Mouse (Mus musculus) mesoderm, embryonic 11.5 days (tissue): Measurements from ENCODE around the gene Mettl1.

ENCODE experiments used
- DNase-seq: peaks from one replicate; pipeline ENCODE4 v3.0.0-alpha.2; 2012; ENCODE audit warnings: low read depth, low spot score

Mettl1 gene

GRCm38 (mm10) chr10:127041274-127041766, at the start of gene Mettl1, which contains the start of gene Eef1akmt3:
Mettl1 (plus strand) TSS chr10:127041414.
Eef1akmt3 (minus strand) TSS chr10:127041513.
- no peak for DNase-seq

- no peak for DNase-seq
Observed at GRCm38 (mm10) chr10:126991676-126992075, 49.5 kb upstream of the Mettl1 start.

- no peak for DNase-seq
Observed at GRCm38 (mm10) chr10:126993621-126994020, 47.6 kb upstream of the Mettl1 start.

- no peak for DNase-seq
Observed at GRCm38 (mm10) chr10:126997340-126998113, 43.7 kb upstream of the Mettl1 start.

- DNase-seq = no peak
Observed at GRCm38 (mm10) chr10:127000529-127000928, 40.7 kb upstream of the Mettl1 start, which contains the start of gene Avil. Avil (plus strand) TSS chr10:127000709.

- no peak for DNase-seq
Observed at GRCm38 (mm10) chr10:127001297-127001696, 39.9 kb upstream of the Mettl1 start.

GRCm38 (mm10) chr10:127002056-127002455, 39.2 kb upstream of the Mettl1 start:
- no peak for DNase-seq

GRCm38 (mm10) chr10:127002765-127003164, 38.4 kb upstream of the Mettl1 start:
- no peak for DNase-seq

GRCm38 (mm10) chr10:127003334-127003733, 37.9 kb upstream of the Mettl1 start:
- DNase-seq = no peak

- no peak for DNase-seq
Observed at GRCm38 (mm10) chr10:127003806-127004205, 37.4 kb upstream of the Mettl1 start.

GRCm38 (mm10) chr10:127016488-127016887, 24.7 kb upstream of the Mettl1 start:
- DNase-seq = no peak

- no peak for DNase-seq
Observed at GRCm38 (mm10) chr10:127017071-127017470, 24.1 kb upstream of the Mettl1 start.

- DNase-seq = no peak
Observed at GRCm38 (mm10) chr10:127018422-127018821, 22.8 kb upstream of the Mettl1 start.

- peak; percentile 94 for DNase-seq
Observed at GRCm38 (mm10) chr10:127030336-127031296, 10.6 kb upstream of the Mettl1 start, which contains the start of gene Tsfm. Tsfm (minus strand) TSS chr10:127030840.

GRCm38 (mm10) chr10:127033301-127033741, 7.9 kb upstream of the Mettl1 start:
- DNase-seq = no peak

- no peak for DNase-seq
Observed at GRCm38 (mm10) chr10:127036273-127036672, 4.9 kb upstream of the Mettl1 start.

GRCm38 (mm10) chr10:127037641-127038040, 3.6 kb upstream of the Mettl1 start:
- DNase-seq = no peak

- no peak for DNase-seq
Observed at GRCm38 (mm10) chr10:127040569-127041214, 522 bp upstream of the Mettl1 start.

- peak; percentile 94 for DNase-seq
Observed at GRCm38 (mm10) chr10:127041774-127042338, 642 bp downstream of the Mettl1 start.

GRCm38 (mm10) chr10:127042468-127043115, 1.4 kb downstream of the Mettl1 start:
- DNase-seq = no peak
